Comparison of ENCODE assay signal across 9 mouse cellular contexts in genomic region chr9:62341701-62342440, GRCm38 (mm10). TPM values are rescaled to one million over a fixed set of nuclear protein-coding genes. Genes with fewer than 3 reads are reported as not detected.
DNase-seq lines count a peak whose midpoint lies in the region; ATAC-seq and TF ChIP-seq lines count a peak whose summit lies in the region.
"Had no signal": no experiment of that assay in that cellular context is flagged by ENCODE, and none has a peak within 500 bp of the region (broad histone marks: within the 10 kb centered on the region; RNA-seq: fewer than 3 reads in every experiment).

No protein-coding gene starts in this region.

- no peaks in the 10 kb centered on the region for H3K36me3 ChIP-seq in forebrain, embryonic 12.5 days (replicated peaks)
- H3K36me3 ChIP-seq in kidney, adult 2 months (ENCODE audit: control insufficient read depth, insufficient read depth, low read length) = no peaks in the 10 kb centered on the region

- H3K27me3 ChIP-seq in forebrain, embryonic 12.5 days = no peaks in the 10 kb centered on the region
- H3K27me3 ChIP-seq in kidney, adult 2 months (replicated peaks; ENCODE audit: control insufficient read depth, insufficient read depth, low read length) = no peaks in the 10 kb centered on the region

- DNase-seq in layer of hippocampus, postnatal 14 days (ENCODE audit: low spot score in 2 of 2) = peak; percentile 39 to 48
- no peak for DNase-seq in layer of hippocampus, postnatal 36 days
- peak; percentile 64 for DNase-seq in adrenal gland, postnatal 10 days
- DNase-seq in kidney, adult 2 months = peak; percentile 57
- peak; percentile 18 to 33 for DNase-seq in spleen, postnatal 14 days (ENCODE audit: low spot score in 2 of 2)
- DNase-seq in gastrocnemius, postnatal 10 days = no peak

- no peaks in the 10 kb centered on the region for H3K9me3 ChIP-seq in forebrain, embryonic 12.5 days

- ATAC-seq in forebrain, embryonic 12.5 days (ENCODE audit: low FRiP score) = peak; percentile 9
- ATAC-seq in megakaryocyte-erythroid progenitor cell, adult 5-6 weeks (replicated peaks; ENCODE audit: low FRiP score, low TSS enrichment, poor library complexity, severe bottlenecking) = peak; percentile 8; the same call in 1 of the 2 replicates

- H3K4me2 ChIP-seq in forebrain, embryonic 12.5 days = peak overlapping the region; percentile 84

- H3K4me1 ChIP-seq in forebrain, embryonic 12.5 days = peaks cover 39% of the 10 kb centered on the region
- H3K4me1 ChIP-seq in kidney, adult 2 months (ENCODE audit: control insufficient read depth, insufficient read depth, low read length) = peaks cover 10% of the 10 kb centered on the region; the same call in 1 of the 2 replicates

- no peak for TF ChIP-seq CTCF in kidney, adult 2 months (conservative IDR thresholded peaks at IDR 0.05; ENCODE audit: insufficient read depth, insufficient read length, low read depth, low read length)

- under 1% methylated on average over 52 of the region's 54 CpGs for WGBS in forebrain, embryonic 12.5 days
- WGBS in kidney, adult 2 months = under 1% methylated on average over 54 of the region's 54 CpGs

- H3K4me3 ChIP-seq in forebrain, embryonic 12.5 days (replicated peaks) = peak overlapping the region; percentile 89
- peak overlapping the region; percentile 92 for H3K4me3 ChIP-seq in kidney, adult 2 months (ENCODE audit: insufficient read depth, low read depth, low read length)

- H3K27ac ChIP-seq in forebrain, embryonic 12.5 days = peak overlapping the region; percentile 99
- peak overlapping the region; percentile 94 for H3K27ac ChIP-seq in kidney, adult 2 months (ENCODE audit: insufficient read depth, low read depth, low read length)

- no peak for TF ChIP-seq POLR2A in kidney, adult 2 months (IDR thresholded peaks at IDR 0.05; ENCODE audit: low read depth, low read length)

- peak overlapping the region; percentile 94 for H3K9ac ChIP-seq in forebrain, embryonic 12.5 days

RNA-seq across cellular contexts. Expression of gene Anp32a, which starts 0.8 kb away (rescaled TPM):
- 100 to 1,000 TPM; 241 to 247 TPM for total RNA-seq in layer of hippocampus, postnatal 14 days (2021)
- total RNA-seq in layer of hippocampus, postnatal 36 days (2021) = 100 to 1,000 TPM; 334 to 351 TPM
- total RNA-seq in adrenal gland, postnatal 10 days (2021) = 100 to 1,000 TPM; 274 to 316 TPM
- 203 and 223 TPM in 2 replicates for polyA plus RNA-seq in forebrain, embryonic 12.5 days (2016; fragmentation: Nextera tagmentation; extraction: Ambion mirVana)
- polyA plus RNA-seq in kidney, adult 2 months (2012; rRNA removed) = 32.0 and 61.3 TPM in 2 replicates
- 205 and 266 TPM in 2 replicates for total RNA-seq in megakaryocyte-erythroid progenitor cell, adult 5-6 weeks (2014; fragmentation: Nextera tagmentation)
- total RNA-seq in megakaryocyte-erythroid progenitor cell, adult 5-6 weeks (2017) = 606 and 1,097 TPM in 2 replicates
- total RNA-seq in gastrocnemius, postnatal 10 days (2021) = 10 to 100 TPM; 85.7 to 96.6 TPM

RNA-seq across cellular contexts. Expression of gene Spesp1, which starts 59.9 kb away (rescaled TPM):
- under 1 TPM in 1 of 2 experiments, not detected in 1; 0.09 TPM for total RNA-seq in layer of hippocampus, postnatal 14 days (2021)
- under 1 TPM; 0.30 to 0.35 TPM for total RNA-seq in layer of hippocampus, postnatal 36 days (2021)
- not detected for total RNA-seq in adrenal gland, postnatal 10 days (2021)
- not detected in 2 replicates for polyA plus RNA-seq in forebrain, embryonic 12.5 days (2016; fragmentation: Nextera tagmentation; extraction: Ambion mirVana)
- 0.08 TPM in 1 of 2 replicates, not detected in the other for polyA plus RNA-seq in kidney, adult 2 months (2012; rRNA removed)
- total RNA-seq in megakaryocyte-erythroid progenitor cell, adult 5-6 weeks (2014; fragmentation: Nextera tagmentation) = not detected in 2 replicates
- not detected in 2 replicates for total RNA-seq in megakaryocyte-erythroid progenitor cell, adult 5-6 weeks (2017)
- not detected for total RNA-seq in gastrocnemius, postnatal 10 days (2021)
- total RNA-seq: heart, postnatal 36 days had no signal

Comparison
In these comparisons a context has a peak if more than half of its experiments do, and no peak if none do; other contexts are left out.
1. DNase-seq: peak in layer of hippocampus, postnatal 14 days (2 of 2), adrenal gland, postnatal 10 days (single experiment), kidney, adult 2 months (single experiment) and spleen, postnatal 14 days (2 of 2); none in layer of hippocampus, postnatal 36 days (0 of 2) and gastrocnemius, postnatal 10 days (single experiment).